Mouse (Mus musculus) common myeloid progenitor, adult 5-6 weeks (primary cell): ENCODE data around the gene Wdr46. TPM values are rescaled to one million over a fixed set of nuclear protein-coding genes. Genes with fewer than 3 reads are reported as not detected.
"Not testable (repeated sequence)": the region's sequence is repeated elsewhere in the genome, so short reads cannot be mapped to it uniquely, and the experiment has no call there.

Experiments used
- ATAC-seq: replicated peaks from 2 replicates; pipeline ENCODE4 v1.8.0; 2016; ENCODE audit warnings: low read depth, mild to moderate bottlenecking, moderate TSS enrichment, inconsistent platforms; ENCODE audit not compliant: poor library complexity, severe bottlenecking
- total RNA-seq: library from RNA; stranded (forward); fragments of 200-1000, 187-1606 nt; gene quantifications from 2 replicates; pipeline ENCODE4 v1.2.3, GENCODE M21; 2017

Wdr46 gene
- total RNA-seq, 1 experiment from 2014 or later, result 62.5 TPM

- no peak for ATAC-seq
These were observed 7.8 kb downstream of the Wdr46 start for GRCm38 (mm10) chr17:33948090-33948904.

GRCm38 (mm10) chr17:33948905-33949537 is 8.6 kb downstream of the Wdr46 start:
- no peak for ATAC-seq

- ATAC-seq, result no peak
These were observed 9.7 kb downstream of the Wdr46 start for GRCm38 (mm10) chr17:33950131-33950625.

GRCm38 (mm10) chr17:33951021-33951946 is 10.8 kb downstream of the Wdr46 start, which contains the start of gene B3galt4:
TSS of gene B3galt4 (minus strand) at chr17:33951488.
- peak; percentile 48 for ATAC-seq

GRCm38 (mm10) chr17:33952015-33952414 is 11.6 kb downstream of the Wdr46 start:
- ATAC-seq, result not testable (repeated sequence)

- ATAC-seq, result no peak
These were observed 12.4 kb downstream of the Wdr46 start for GRCm38 (mm10) chr17:33952879-33953278.

- no peak for ATAC-seq
These were observed 12.8 kb downstream of the Wdr46 start for GRCm38 (mm10) chr17:33953310-33953709.

GRCm38 (mm10) chr17:33953961-33954565 is 13.6 kb downstream of the Wdr46 start:
- no peak for ATAC-seq

GRCm38 (mm10) chr17:33954646-33955554 is 14.4 kb downstream of the Wdr46 start:
- ATAC-seq, result no peak

GRCm38 (mm10) chr17:33955555-33956214 is 15.2 kb downstream of the Wdr46 start, which contains the start of the genes Vps52 and Rps18:
TSS of gene Vps52 (plus strand) at chr17:33955812.
TSS of gene Rps18 (minus strand) at chr17:33956001.
- peak; percentile 79 for ATAC-seq

GRCm38 (mm10) chr17:33956336-33956735 is 15.9 kb downstream of the Wdr46 start:
- no peak for ATAC-seq

GRCm38 (mm10) chr17:33957493-33957892 is 17.0 kb downstream of the Wdr46 start:
- no peak for ATAC-seq

- no peak for ATAC-seq
These were observed 18.0 kb downstream of the Wdr46 start for GRCm38 (mm10) chr17:33958451-33958850.

- ATAC-seq, result no peak
These were observed 18.7 kb downstream of the Wdr46 start for GRCm38 (mm10) chr17:33959135-33959534.

GRCm38 (mm10) chr17:33959948-33960347 is 19.5 kb downstream of the Wdr46 start:
- ATAC-seq, result no peak

- ATAC-seq, result no peak
These were observed 22.4 kb downstream of the Wdr46 start for GRCm38 (mm10) chr17:33962876-33963275.

- ATAC-seq, result no peak
These were observed 24.8 kb downstream of the Wdr46 start for GRCm38 (mm10) chr17:33965082-33965845.
